Mouse (Mus musculus) lung, adult 18-20 months (tissue): ENCODE data around the gene Tbata.

Source experiments
- DNase-seq, 2 experiments: peaks; one replicate each; pipeline ENCODE4 v3.0.0; 2022; ENCODE audit warnings: mixed read lengths in 2 of 2

The Tbata gene

GRCm38 (mm10) chr10:61171654-61172053 is at the start of gene Tbata:
Gene Tbata, plus strand, starts transcription at chr10:61171954.
- no peak for DNase-seq

- DNase-seq: no peak
Measured at GRCm38 (mm10) chr10:61123276-61123913, 48.4 kb upstream of the Tbata start.

- DNase-seq: no peak
Measured at GRCm38 (mm10) chr10:61124462-61124861, 47.3 kb upstream of the Tbata start.

GRCm38 (mm10) chr10:61128701-61129365 is 42.9 kb upstream of the Tbata start:
- DNase-seq: no peak

- no peak for DNase-seq
Measured at GRCm38 (mm10) chr10:61130959-61131358, 40.8 kb upstream of the Tbata start.

GRCm38 (mm10) chr10:61134041-61134440 is 37.7 kb upstream of the Tbata start:
- DNase-seq: no peak

GRCm38 (mm10) chr10:61135226-61135839 is 36.4 kb upstream of the Tbata start:
- DNase-seq: no peak

- no peak for DNase-seq
Measured at GRCm38 (mm10) chr10:61137567-61137966, 34.2 kb upstream of the Tbata start.

GRCm38 (mm10) chr10:61143343-61143742 is 28.4 kb upstream of the Tbata start:
- no peak for DNase-seq

- no peak for DNase-seq
Measured at GRCm38 (mm10) chr10:61145766-61146118, 26.0 kb upstream of the Tbata start.

GRCm38 (mm10) chr10:61146119-61146806 is 25.5 kb upstream of the Tbata start:
- DNase-seq: peak; percentile 40 to 46

GRCm38 (mm10) chr10:61146807-61147156 is 25.0 kb upstream of the Tbata start:
- DNase-seq: peak; percentile 5 to 15

- DNase-seq: peak; percentile 88 to 92
Measured at GRCm38 (mm10) chr10:61147157-61148040, 24.4 kb upstream of the Tbata start, which contains the start of gene Sgpl1. Gene Sgpl1, minus strand, starts transcription at chr10:61147703.

- DNase-seq: no peak
Measured at GRCm38 (mm10) chr10:61149476-61149875, 22.3 kb upstream of the Tbata start.

- no peak for DNase-seq
Measured at GRCm38 (mm10) chr10:61150616-61151015, 21.1 kb upstream of the Tbata start.

- DNase-seq: no peak
Measured at GRCm38 (mm10) chr10:61152131-61152530, 19.6 kb upstream of the Tbata start.

- DNase-seq: no peak
Measured at GRCm38 (mm10) chr10:61155611-61156010, 16.1 kb upstream of the Tbata start.

- DNase-seq: no peak
Measured at GRCm38 (mm10) chr10:61156453-61156852, 15.3 kb upstream of the Tbata start.

- no peak for DNase-seq
Measured at GRCm38 (mm10) chr10:61158594-61158993, 13.2 kb upstream of the Tbata start.

- DNase-seq: peak in 1 of 2 experiments; percentile 15
Measured at GRCm38 (mm10) chr10:61160089-61160488, 11.7 kb upstream of the Tbata start.

GRCm38 (mm10) chr10:61160671-61161070 is 11.1 kb upstream of the Tbata start:
- no peak for DNase-seq

- peak; percentile 16 to 37 for DNase-seq
Measured at GRCm38 (mm10) chr10:61162366-61162765, 9.4 kb upstream of the Tbata start.
